Mouse (Mus musculus) stomach, embryonic 14.5 days (tissue): ENCODE results near the gene Otor. TPM values are rescaled to one million over a fixed set of nuclear protein-coding genes. Genes with fewer than 3 reads are reported as not detected.

Experiments used
- ATAC-seq: fragments of 200-750 bp; cut with Nextera tagmentation; 2 replicates; pipeline ENCODE4 v1.8.0; 2017; ENCODE audit warnings: low read depth, moderate TSS enrichment; ENCODE audit not compliant: insufficient number of reproducible peaks, insufficient read depth, low FRiP score
- H3K27ac ChIP-seq: fragments of 300-500 bp; sonication (generic); 2 replicates; pipeline ENCODE4 v1.5.1; 2014; ENCODE audit warnings: mild to moderate bottlenecking, low read length, moderate library complexity, mixed read lengths
- H3K27me3 ChIP-seq: fragments of 300-500 bp; sonication (generic); 2 replicates; pipeline ENCODE4 v1.6.1; 2014; ENCODE audit warnings: low read length, control low read depth, mixed read lengths; ENCODE audit not compliant: control insufficient read depth, insufficient read depth
- H3K36me3 ChIP-seq: fragments of 300-500 bp; sonication (generic); 2 replicates; pipeline ENCODE4 v1.6.1; 2014; ENCODE audit warnings: mild to moderate bottlenecking, control low read depth, low read length, moderate library complexity, mixed read lengths; ENCODE audit not compliant: control insufficient read depth, insufficient read depth
- H3K4me1 ChIP-seq: fragments of 300-500 bp; sonication (generic); 2 replicates; pipeline ENCODE4 v1.6.1; 2014; ENCODE audit warnings: low read length, control low read depth, mixed read lengths; ENCODE audit not compliant: control insufficient read depth, insufficient read depth
- H3K4me2 ChIP-seq: fragments of 300-500 bp; sonication (generic); replicated peaks from 2 replicates; pipeline ENCODE4 v1.6.1; 2014; ENCODE audit warnings: low read depth, low read length, control low read depth
- H3K4me3 ChIP-seq: fragments of 300-500 bp; sonication (generic); 2 replicates; pipeline ENCODE4 v1.5.1; 2014; ENCODE audit warnings: low read depth, low read length, control low read depth
- H3K9ac ChIP-seq: fragments of 300-500 bp; sonication (generic); replicated peaks from 2 replicates; pipeline ENCODE4 v1.6.1; 2014; ENCODE audit warnings: low read depth, mild to moderate bottlenecking, control low read depth, low read length, moderate library complexity, mixed read lengths
- H3K9me3 ChIP-seq: fragments of 300-500 bp; sonication (generic); 2 replicates; pipeline ENCODE4 v1.6.1; 2016; ENCODE audit warnings: low read depth, low read length, control low read depth; ENCODE audit not compliant: control insufficient read depth
- WGBS: fragments of 180-500 bp; shearing (Covaris S2); extraction: QIAGEN DNeasy Blood & Tissue Kit; methylation state at CpG from one replicate; pipeline ENCODE4 v1.1.7; 2014; 5-methylcytosine and 5-hydroxymethylcytosine counted together
- polyA plus RNA-seq: library from polyadenylated mRNA; unstranded; fragments of >200 nt; fragmentation: Nextera tagmentation; extraction: Ambion mirVana; gene quantifications from 2 replicates; pipeline ENCODE4 v1.2.1, GENCODE M21; 2014

The Otor gene
- polyA plus RNA-seq, 1 experiment from 2014 or later, result 1.5 TPM

DNA sequence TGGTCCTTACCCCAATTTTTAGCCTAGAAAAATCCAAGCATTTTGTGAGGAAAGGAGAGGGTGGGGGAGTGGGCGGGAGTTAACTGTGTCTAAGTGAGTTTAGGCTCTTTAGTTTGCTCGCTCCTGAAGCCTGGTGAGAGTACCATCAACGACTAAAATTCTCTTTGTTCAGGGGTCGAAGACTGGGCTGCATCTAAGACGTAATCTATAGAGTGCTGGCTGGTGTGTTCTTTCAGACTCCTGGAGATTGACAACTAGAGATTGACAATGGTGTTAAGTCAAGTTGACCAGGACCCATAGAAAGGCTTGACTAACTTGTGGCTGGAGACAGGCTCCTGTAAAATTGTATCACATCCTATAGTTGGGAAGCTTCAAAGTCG, 15.9 kb upstream of the Otor start:
- peaks cover 4% of the 10 kb centered on the region; the same call in 1 of the 2 replicates for H3K4me1 ChIP-seq
- H3K36me3 ChIP-seq, result peaks cover 9% of the 10 kb centered on the region; the same call in 1 of the 2 replicates
- H3K27ac ChIP-seq, result no peak overlapping the region
- no peaks in the 10 kb centered on the region for H3K9me3 ChIP-seq
- peak overlapping the region; percentile 72 for H3K4me3 ChIP-seq
- H3K27me3 ChIP-seq, result no peaks in the 10 kb centered on the region
- WGBS, result 51% methylated on average over 6 of the region's 6 CpGs
- peak overlapping the region; percentile 73; the same call in 1 of the 2 replicates for H3K9ac ChIP-seq
- peak overlapping the region; percentile 56 for H3K4me2 ChIP-seq
- ATAC-seq, result peak; percentile 19

DNA sequence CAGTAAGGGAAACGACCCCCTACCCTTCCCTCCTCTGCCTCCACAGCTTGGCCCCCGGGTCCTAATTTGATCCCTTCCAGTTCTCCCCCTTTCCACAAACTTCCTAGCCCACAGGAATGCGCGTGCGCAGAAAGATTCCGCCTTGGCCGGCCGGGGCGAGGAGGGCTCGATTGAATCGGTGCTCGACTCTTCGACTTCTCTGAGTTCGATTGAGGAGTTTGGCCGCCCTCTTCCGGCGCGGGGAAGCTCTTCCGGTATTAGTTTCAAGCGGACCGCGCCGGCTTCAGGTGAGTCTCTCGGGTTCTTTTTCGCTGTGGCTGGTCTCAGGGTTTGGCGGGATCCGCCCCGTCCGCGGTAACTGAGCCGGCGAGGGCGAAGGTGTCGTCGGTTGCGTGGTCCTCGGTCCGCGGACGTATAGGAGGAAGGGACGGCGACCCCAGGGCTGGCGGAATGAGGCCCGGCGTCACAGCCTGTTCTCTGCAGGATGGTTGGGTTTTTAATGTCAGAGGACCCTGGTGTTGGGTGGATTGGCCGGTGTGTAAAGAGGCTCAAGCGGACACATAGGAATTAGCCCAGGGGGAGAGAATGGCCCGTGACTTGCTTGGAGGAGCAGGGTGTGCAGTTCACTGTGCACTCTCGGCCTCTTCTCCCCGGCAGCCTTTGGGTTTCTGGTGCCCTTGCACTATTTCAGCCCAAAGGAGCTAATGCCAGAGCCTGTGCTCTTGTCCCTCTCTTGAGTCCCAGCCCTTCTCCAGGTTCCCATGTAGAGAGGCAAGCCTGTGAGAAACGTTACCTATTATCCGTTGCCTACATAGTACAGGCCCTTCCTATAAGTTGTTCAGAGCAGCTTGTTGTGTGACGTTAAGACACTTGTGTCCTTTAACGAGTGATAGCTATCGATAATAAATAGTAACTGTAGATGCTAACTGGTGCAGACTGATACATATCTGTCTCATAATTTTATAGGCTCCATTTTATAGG, 15.2 kb upstream of the Otor start, which contains the start of gene Snrpb2:
Gene Snrpb2, plus strand, starts transcription at position 228 of the 981 bp plus-strand sequence.
- Histone ChIP-seq H3K27ac (no peak within 1 kb of the TSS), H3K4me1 (peaks cover 4% of the 10 kb centered on the region; the same call in 1 of the 2 replicates), H3K4me2 (peak within 1 kb of the TSS; percentile 66), H3K9ac (peak within 1 kb of the TSS; percentile 73), H3K36me3 (peaks cover 10% of the 10 kb centered on the region; the same call in 1 of the 2 replicates), H3K9me3 (no peaks in the 10 kb centered on the region), H3K27me3 (no peaks in the 10 kb centered on the region), H3K4me3 (peak within 1 kb of the TSS; percentile 72)
- peak; percentile 93 for ATAC-seq
- under 1% methylated on average over 55 of the region's 55 CpGs for WGBS

DNA sequence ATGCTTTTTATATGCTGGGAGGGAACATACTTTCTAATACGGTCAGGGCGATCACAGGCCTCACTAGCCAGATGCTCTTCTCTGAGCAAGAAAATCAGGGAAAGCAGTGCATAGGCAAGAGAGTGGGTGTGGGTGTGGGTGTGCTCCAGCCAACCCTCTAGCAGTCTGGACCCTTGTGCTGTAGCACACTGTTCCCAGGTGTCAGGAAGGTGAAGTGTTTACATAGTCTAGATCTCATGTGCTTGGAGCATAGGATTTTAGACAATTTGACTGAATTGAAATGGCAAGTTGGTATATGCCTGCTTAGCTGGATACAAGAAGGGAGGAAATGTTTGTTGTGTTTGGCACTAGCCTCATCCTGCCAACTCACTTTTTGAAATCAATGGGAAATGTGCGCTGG, 12.4 kb upstream of the Otor start:
- Histone ChIP-seq H3K4me2 (no peak overlapping the region), H3K9ac (no peak overlapping the region), H3K27ac (no peak overlapping the region), H3K27me3 (no peaks in the 10 kb centered on the region), H3K4me1 (peaks cover 4% of the 10 kb centered on the region; the same call in 1 of the 2 replicates), H3K36me3 (peaks cover 31% of the 10 kb centered on the region), H3K9me3 (no peaks in the 10 kb centered on the region), H3K4me3 (no peak overlapping the region)
- ATAC-seq, result no peak
- WGBS, result 91% methylated on average over 3 of the region's 3 CpGs

DNA sequence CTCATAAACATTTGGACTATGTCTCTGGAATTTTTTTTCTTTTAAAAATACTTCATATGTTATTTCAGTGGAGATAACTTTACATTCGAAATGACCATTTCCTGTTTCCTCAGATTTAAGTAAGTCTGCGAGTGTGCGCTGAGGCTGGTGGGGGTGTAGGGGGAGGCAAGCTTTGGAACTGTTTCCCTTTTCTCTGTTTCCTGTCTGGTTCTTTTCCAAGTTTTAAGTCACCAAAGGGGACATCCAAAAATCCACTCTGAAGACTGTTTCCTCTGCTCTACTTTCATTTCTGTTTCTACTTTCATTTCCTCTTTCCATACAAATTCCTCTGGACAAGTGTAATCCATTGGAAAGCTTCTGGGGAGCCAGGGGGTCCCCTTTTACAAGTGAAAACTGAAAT, 3.4 kb downstream of the Otor start:
- no peak overlapping the region for H3K4me3 ChIP-seq
- WGBS, result 46% methylated on average over 3 of the region's 3 CpGs
- H3K36me3 ChIP-seq, result no peaks in the 10 kb centered on the region
- no peaks in the 10 kb centered on the region for H3K9me3 ChIP-seq
- no peak overlapping the region for H3K9ac ChIP-seq
- no peaks in the 10 kb centered on the region for H3K27me3 ChIP-seq
- no peaks in the 10 kb centered on the region for H3K4me1 ChIP-seq
- no peak overlapping the region for H3K4me2 ChIP-seq
- no peak overlapping the region for H3K27ac ChIP-seq
- no peak for ATAC-seq

DNA sequence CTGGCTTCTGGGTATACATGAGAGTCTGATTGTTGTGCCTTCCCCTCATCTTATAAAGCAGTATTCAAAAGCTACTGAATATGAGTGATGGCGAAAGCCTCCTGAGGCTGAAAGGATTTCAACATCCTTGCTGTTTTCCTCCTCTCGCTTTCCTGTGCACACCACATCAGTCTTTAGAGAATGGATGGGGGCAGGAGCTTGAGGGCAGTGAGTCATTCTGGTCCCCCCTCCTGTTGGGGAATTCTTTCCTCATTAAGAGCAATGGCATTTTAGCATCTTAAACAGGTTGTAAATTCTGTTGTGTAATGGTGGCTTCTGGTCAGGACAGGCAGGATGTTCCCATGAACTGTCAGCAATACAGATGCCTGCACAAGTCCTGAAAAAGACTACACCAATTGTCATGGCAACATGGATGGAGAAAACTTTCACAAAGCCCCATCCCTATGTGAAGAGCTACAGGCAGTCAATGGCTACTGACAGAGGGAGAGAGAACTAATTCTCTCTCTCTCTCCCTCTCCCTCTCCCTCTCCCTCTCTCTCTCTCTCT, 6.7 kb downstream of the Otor start:
- Histone ChIP-seq H3K27ac (no peak overlapping the region), H3K9ac (no peak overlapping the region), H3K27me3 (no peaks in the 10 kb centered on the region), H3K36me3 (no peaks in the 10 kb centered on the region), H3K9me3 (no peaks in the 10 kb centered on the region), H3K4me3 (no peak overlapping the region), H3K4me1 (no peaks in the 10 kb centered on the region), H3K4me2 (no peak overlapping the region)
- ATAC-seq, result no peak
- 66% methylated on average over 2 of the region's 2 CpGs for WGBS

DNA sequence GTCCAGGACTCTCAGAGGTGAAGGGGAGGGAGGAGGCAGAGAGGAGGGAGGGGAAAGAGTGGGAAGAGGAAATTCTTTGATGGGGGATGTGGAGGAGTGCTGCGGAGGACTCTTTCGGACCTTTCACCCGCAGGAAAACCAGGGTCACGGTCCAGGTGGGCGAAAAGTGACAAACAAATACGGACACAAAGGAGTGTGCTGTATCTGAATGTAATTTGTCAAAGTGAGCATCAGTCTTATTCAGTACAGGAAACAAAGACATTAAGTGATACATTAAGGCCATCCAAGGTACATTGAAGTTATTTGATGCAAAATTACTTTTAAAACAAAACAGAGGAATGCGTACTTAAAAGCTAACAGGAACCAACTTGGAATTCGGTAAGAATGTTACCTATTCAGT, 11.6 kb downstream of the Otor start:
- ATAC-seq, result no peak
- Histone ChIP-seq H3K9me3 (no peaks in the 10 kb centered on the region), H3K4me2 (no peak overlapping the region), H3K4me3 (no peak overlapping the region), H3K4me1 (no peaks in the 10 kb centered on the region), H3K27me3 (no peaks in the 10 kb centered on the region), H3K27ac (no peak overlapping the region), H3K36me3 (no peaks in the 10 kb centered on the region), H3K9ac (no peak overlapping the region)
- 61% methylated on average over 8 of the region's 8 CpGs for WGBS

DNA sequence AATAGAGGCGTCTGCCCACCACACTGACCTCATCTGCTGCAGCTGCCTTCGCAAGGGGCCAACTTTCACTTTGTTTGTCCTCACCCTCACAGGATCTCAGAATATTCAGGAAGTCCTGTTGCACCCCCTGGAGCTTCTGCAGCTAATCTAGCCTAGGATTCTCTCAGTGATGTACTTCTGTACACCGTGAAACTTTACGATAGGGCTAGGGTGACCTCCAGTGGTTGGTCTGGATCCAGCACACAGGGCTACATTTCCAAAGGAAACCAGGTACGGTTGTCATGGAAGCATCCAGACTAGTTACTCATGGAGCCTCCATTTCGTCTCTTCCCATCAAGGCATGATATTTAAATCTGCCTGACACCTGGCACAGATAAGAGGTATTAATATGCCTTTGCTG, 15.5 kb downstream of the Otor start:
- H3K27me3 ChIP-seq, result no peaks in the 10 kb centered on the region
- H3K4me2 ChIP-seq, result no peak overlapping the region
- H3K4me1 ChIP-seq, result no peaks in the 10 kb centered on the region
- peak; percentile 71; the same call in 1 of the 2 replicates for ATAC-seq
- no peaks in the 10 kb centered on the region for H3K36me3 ChIP-seq
- H3K4me3 ChIP-seq, result no peak overlapping the region
- no peak overlapping the region for H3K9ac ChIP-seq
- no peaks in the 10 kb centered on the region for H3K9me3 ChIP-seq
- WGBS, result 21% methylated on average over 6 of the region's 6 CpGs
- no peak overlapping the region for H3K27ac ChIP-seq

DNA sequence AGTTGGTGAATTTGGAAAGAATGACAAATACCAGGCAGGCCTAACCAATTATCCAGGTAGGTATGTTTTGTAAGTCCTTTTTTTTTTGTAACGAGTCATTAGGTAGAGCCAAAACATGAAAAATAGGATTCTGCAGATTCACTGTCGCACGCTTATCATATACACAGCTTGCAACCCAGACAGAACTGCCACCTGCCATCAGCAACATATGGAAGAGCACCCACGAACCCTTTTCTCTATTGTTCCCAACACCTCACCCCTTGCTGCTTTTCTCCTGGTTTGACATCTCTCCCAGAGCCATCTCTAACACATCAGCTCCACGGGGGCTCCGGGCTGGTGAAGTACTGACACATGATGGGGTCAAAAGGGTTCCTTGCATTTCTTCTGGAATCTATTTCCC, 16.5 kb downstream of the Otor start:
- H3K36me3 ChIP-seq, result no peaks in the 10 kb centered on the region
- 58% methylated on average over 6 of the region's 6 CpGs for WGBS
- no peak overlapping the region for H3K4me3 ChIP-seq
- no peak overlapping the region for H3K9ac ChIP-seq
- no peak overlapping the region for H3K4me2 ChIP-seq
- no peaks in the 10 kb centered on the region for H3K9me3 ChIP-seq
- H3K27me3 ChIP-seq, result no peaks in the 10 kb centered on the region
- no peak overlapping the region for H3K27ac ChIP-seq
- H3K4me1 ChIP-seq, result no peaks in the 10 kb centered on the region
- no peak for ATAC-seq
